Mouse (Mus musculus): Measurements from ENCODE around the gene Sh3d19. TPM values are rescaled to one million over a fixed set of nuclear protein-coding genes. Genes with fewer than 3 reads are reported as not detected.
A peak's percentile ranks its signal among the peaks of the same experiment; 100 is the strongest.
"Not testable (repeated sequence)": the region's sequence is repeated elsewhere in the genome, so short reads cannot be mapped to it uniquely, and the experiment has no call there.

Gene Sh3d19
- total and polyA plus RNA-seq, 3 experiments: 0.09 to 1.2 (median 0.49) TPM

- no peak for TF ChIP-seq POLR2AphosphoS5 (IDR thresholded peaks at IDR 0.05; ENCODE audit: insufficient replicate concordance, low read depth, low read length)
- no peak for TF ChIP-seq GATA1 (IDR thresholded peaks at IDR 0.05; ENCODE audit: borderline replicate concordance, low read length)
- TF ChIP-seq CTCF (IDR thresholded peaks at IDR 0.05; ENCODE audit: low read depth, low read length): no peak
- TF ChIP-seq GATA2 (IDR thresholded peaks at IDR 0.05; ENCODE audit: borderline replicate concordance, low read depth, low read length): no peak
- no peak for TF ChIP-seq TAL1 (conservative IDR thresholded peaks at IDR 0.05; ENCODE audit: low read depth, low read length)
- Histone ChIP-seq H3K4me1 (ENCODE audit: insufficient read depth, low read depth, low read length) (peaks cover 9% of the 10 kb centered on the region), H3K4me3 (ENCODE audit: low read depth, low read length) (no peak overlapping the region), H3K27me3 (ENCODE audit: insufficient read depth, low read length) (no peaks in the 10 kb centered on the region), H3K9me3 (replicated peaks) (peaks cover 3% of the 10 kb centered on the region; the same call in 1 of the 2 replicates), H3K36me3 (replicated peaks) (no peaks in the 10 kb centered on the region)
- no peak for DNase-seq (ENCODE audit: low spot score)
- ATAC-seq (ENCODE audit: extremely low read depth, insufficient number of reproducible peaks, low FRiP score, poor library complexity, severe bottlenecking): 0 out of 2 replicates have a peak, but pooled peaks have one; percentile 22
Observed at GRCm38 (mm10) chr3:86103449-86104291, 132.8 kb downstream of the Sh3d19 start.

- not testable (repeated sequence) for H3K9me3 ChIP-seq (replicated peaks); DNase-seq (ENCODE audit: low spot score); H3K36me3 ChIP-seq (replicated peaks); ATAC-seq (ENCODE audit: extremely low read depth, insufficient number of reproducible peaks, low FRiP score, poor library complexity, severe bottlenecking); H3K4me3 ChIP-seq (ENCODE audit: low read depth, low read length); H3K27me3 ChIP-seq (ENCODE audit: insufficient read depth, low read length)
- peaks cover 17% of the 10 kb centered on the region for H3K4me1 ChIP-seq (ENCODE audit: insufficient read depth, low read depth, low read length)
Observed at GRCm38 (mm10) chr3:86104433-86104832, 133.5 kb downstream of the Sh3d19 start.

- DNase-seq (ENCODE audit: low spot score) (no peak), ATAC-seq (ENCODE audit: extremely low read depth, insufficient number of reproducible peaks, low FRiP score, poor library complexity, severe bottlenecking) (no peak; the same call in 1 of the 2 replicates)
- no peak for TF ChIP-seq GATA1 (IDR thresholded peaks at IDR 0.05; ENCODE audit: borderline replicate concordance, low read length)
- TF ChIP-seq POLR2AphosphoS5 (IDR thresholded peaks at IDR 0.05; ENCODE audit: insufficient replicate concordance, low read depth, low read length): no peak
- no peak for TF ChIP-seq TAL1 (conservative IDR thresholded peaks at IDR 0.05; ENCODE audit: low read depth, low read length)
- TF ChIP-seq CTCF (IDR thresholded peaks at IDR 0.05; ENCODE audit: low read depth, low read length): no peak
- no peak for TF ChIP-seq GATA2 (IDR thresholded peaks at IDR 0.05; ENCODE audit: borderline replicate concordance, low read depth, low read length)
- Histone ChIP-seq H3K9me3 (replicated peaks) (peaks cover 3% of the 10 kb centered on the region; the same call in 1 of the 2 replicates), H3K4me1 (ENCODE audit: insufficient read depth, low read depth, low read length) (peaks cover 21% of the 10 kb centered on the region), H3K4me3 (ENCODE audit: low read depth, low read length) (no peak overlapping the region), H3K36me3 (replicated peaks) (no peaks in the 10 kb centered on the region), H3K27me3 (ENCODE audit: insufficient read depth, low read length) (no peaks in the 10 kb centered on the region)
Observed at GRCm38 (mm10) chr3:86104909-86105308, 134.0 kb downstream of the Sh3d19 start.

GRCm38 (mm10) chr3:86106086-86106632 lies 135.2 kb downstream of the Sh3d19 start:
- Histone ChIP-seq H3K4me3 (ENCODE audit: low read depth, low read length) (no peak overlapping the region), H3K36me3 (replicated peaks) (no peaks in the 10 kb centered on the region), H3K27me3 (ENCODE audit: insufficient read depth, low read length) (no peaks in the 10 kb centered on the region), H3K4me1 (ENCODE audit: insufficient read depth, low read depth, low read length) (peaks cover 24% of the 10 kb centered on the region), H3K9me3 (replicated peaks) (peaks cover 3% of the 10 kb centered on the region; the same call in 1 of the 2 replicates)
- TF ChIP-seq CTCF (IDR thresholded peaks at IDR 0.05; ENCODE audit: low read depth, low read length) (no peak), GATA1 (IDR thresholded peaks at IDR 0.05; ENCODE audit: borderline replicate concordance, low read length) (no peak), POLR2AphosphoS5 (IDR thresholded peaks at IDR 0.05; ENCODE audit: insufficient replicate concordance, low read depth, low read length) (no peak), TAL1 (conservative IDR thresholded peaks at IDR 0.05; ENCODE audit: low read depth, low read length) (no peak), GATA2 (IDR thresholded peaks at IDR 0.05; ENCODE audit: borderline replicate concordance, low read depth, low read length) (no peak)
- DNase-seq (ENCODE audit: low spot score) (no peak), ATAC-seq (ENCODE audit: extremely low read depth, insufficient number of reproducible peaks, low FRiP score, poor library complexity, severe bottlenecking) (no peak)

- Histone ChIP-seq H3K27me3 (ENCODE audit: insufficient read depth, low read length) (no peaks in the 10 kb centered on the region), H3K36me3 (replicated peaks) (no peaks in the 10 kb centered on the region), H3K4me3 (ENCODE audit: low read depth, low read length) (no peak overlapping the region), H3K9me3 (replicated peaks) (peaks cover 3% of the 10 kb centered on the region; the same call in 1 of the 2 replicates), H3K4me1 (ENCODE audit: insufficient read depth, low read depth, low read length) (peaks cover 27% of the 10 kb centered on the region)
- no peak for TF ChIP-seq CTCF (IDR thresholded peaks at IDR 0.05; ENCODE audit: low read depth, low read length)
- TF ChIP-seq GATA2 (IDR thresholded peaks at IDR 0.05; ENCODE audit: borderline replicate concordance, low read depth, low read length): no peak
- DNase-seq (ENCODE audit: low spot score) (no peak), ATAC-seq (ENCODE audit: extremely low read depth, insufficient number of reproducible peaks, low FRiP score, poor library complexity, severe bottlenecking) (no peak)
Observed at GRCm38 (mm10) chr3:86107637-86108539, 137.0 kb downstream of the Sh3d19 start.

GRCm38 (mm10) chr3:86108576-86108975 lies 137.7 kb downstream of the Sh3d19 start:
- DNase-seq (ENCODE audit: low spot score): no peak
- ATAC-seq (ENCODE audit: extremely low read depth, insufficient number of reproducible peaks, low FRiP score, poor library complexity, severe bottlenecking): peak; percentile 66
- no peaks in the 10 kb centered on the region for H3K36me3 ChIP-seq (replicated peaks)
- TF ChIP-seq GATA1 (IDR thresholded peaks at IDR 0.05; ENCODE audit: borderline replicate concordance, low read length) (no peak), TAL1 (conservative IDR thresholded peaks at IDR 0.05; ENCODE audit: low read depth, low read length) (0 out of 2 replicates have a peak, but pooled peaks have one; percentile 9)
- H3K4me1 ChIP-seq (ENCODE audit: insufficient read depth, low read depth, low read length): peaks cover 28% of the 10 kb centered on the region
- H3K9me3 ChIP-seq (replicated peaks): peaks cover 3% of the 10 kb centered on the region; the same call in 1 of the 2 replicates
- no peak overlapping the region for H3K4me3 ChIP-seq (ENCODE audit: low read depth, low read length)
- no peaks in the 10 kb centered on the region for H3K27me3 ChIP-seq (ENCODE audit: insufficient read depth, low read length)

Measured in G1E (cell line).